Mouse (Mus musculus) heart, adult 2 months (tissue): ENCODE data around the gene Fam189a1.

Experiments
- CTCF ChIP-seq: fragments of 200-600 bp; IDR thresholded peaks from 2 replicates; pipeline ENCODE4 v1.8.1; 2022; ENCODE audit warnings: antibody characterized with exemption, mild to moderate bottlenecking, moderate library complexity
- EP300 ChIP-seq: fragments of 200-500 bp; IDR thresholded peaks from 2 replicates; pipeline ENCODE4 v1.6.1; 2011; ENCODE audit warnings: low read depth, low read length, control low read depth; ENCODE audit not compliant: insufficient read depth
- POLR2A ChIP-seq: fragments of 200-500 bp; IDR thresholded peaks from 2 replicates; pipeline ENCODE4 v1.6.1; 2011; ENCODE audit warnings: mild to moderate bottlenecking, low read depth, low read length, control low read depth; ENCODE audit not compliant: insufficient read depth

DNA sequence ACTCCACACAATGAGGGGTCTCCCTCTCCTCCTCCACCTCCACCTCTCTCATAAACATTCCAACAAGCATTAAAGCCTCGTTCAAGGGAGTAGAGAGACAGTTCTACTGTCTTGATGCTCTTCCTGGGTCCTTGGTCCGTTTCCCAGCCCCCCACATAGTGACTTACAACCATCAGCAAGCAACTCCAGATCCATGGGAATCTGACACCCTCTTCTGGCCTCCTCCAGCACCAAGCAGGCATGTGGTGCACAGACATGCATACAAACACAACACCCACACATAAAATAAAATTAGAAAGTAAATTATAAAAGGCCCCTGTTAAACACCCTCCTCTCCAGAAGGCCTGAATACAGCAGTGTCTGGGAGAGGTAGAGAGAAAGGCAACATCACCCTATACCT lies 317.1 kb downstream of the Fam189a1 start:
- TF ChIP-seq CTCF = no peak
- no peak for TF ChIP-seq EP300
- TF ChIP-seq POLR2A = no peak
